Mouse (Mus musculus) neural tube, embryonic 15.5 days (tissue): ENCODE measurements around the gene Ptpn6. TPM values are rescaled to one million over a fixed set of nuclear protein-coding genes. Genes with fewer than 3 reads are reported as not detected.

ENCODE experiments used
- ATAC-seq: fragments of 200-750 bp; cut with Nextera tagmentation; 2 replicates; pipeline ENCODE4 v1.8.0; 2017; ENCODE audit warnings: mild to moderate bottlenecking, moderate TSS enrichment, moderate library complexity; ENCODE audit not compliant: low FRiP score
- H3K27ac ChIP-seq: fragments of 300-500 bp; sonication (generic); replicated peaks from 2 replicates; pipeline ENCODE4 v1.5.1; 2015; ENCODE audit warnings: mild to moderate bottlenecking, inconsistent platforms
- H3K27me3 ChIP-seq: fragments of 300-500 bp; sonication (generic); replicated peaks from 2 replicates; pipeline ENCODE4 v1.6.1; 2015; ENCODE audit warnings: inconsistent platforms
- H3K36me3 ChIP-seq: fragments of 300-500 bp; sonication (generic); 2 replicates; pipeline ENCODE4 v1.6.1; 2015; ENCODE audit warnings: inconsistent platforms
- H3K4me1 ChIP-seq: fragments of 300-500 bp; sonication (generic); 2 replicates; pipeline ENCODE4 v1.6.1; 2015; ENCODE audit warnings: inconsistent platforms
- H3K4me2 ChIP-seq: fragments of 300-500 bp; sonication (generic); 2 replicates; pipeline ENCODE4 v1.6.1; 2015; ENCODE audit warnings: inconsistent platforms, mild to moderate bottlenecking, moderate library complexity
- H3K4me3 ChIP-seq: fragments of 300-500 bp; sonication (generic); replicated peaks from 2 replicates; pipeline ENCODE4 v1.5.1; 2015; ENCODE audit warnings: mild to moderate bottlenecking, inconsistent platforms
- H3K9ac ChIP-seq: fragments of 300-500 bp; sonication (generic); replicated peaks from 2 replicates; pipeline ENCODE4 v1.6.1; 2015; ENCODE audit warnings: mild to moderate bottlenecking, inconsistent platforms
- H3K9me3 ChIP-seq: fragments of 300-500 bp; sonication (generic); replicated peaks from 2 replicates; pipeline ENCODE4 v1.6.1; 2016; ENCODE audit warnings: inconsistent platforms
- WGBS: fragments of 180-500 bp; shearing (Covaris S2); methylation state at CpG from one replicate; pipeline ENCODE4 v1.1.7; 2015; ENCODE audit warnings: mixed read lengths; 5-methylcytosine and 5-hydroxymethylcytosine counted together
- polyA plus RNA-seq: library from polyadenylated mRNA; unstranded; fragments of >200 nt; fragmentation: Nextera tagmentation; extraction: Ambion mirVana; gene quantifications from 2 replicates; pipeline ENCODE4 v1.2.1, GENCODE M21; 2015

Ptpn6 gene
- polyA plus RNA-seq, 1 experiment from 2014 or later: 4.8 TPM

- Histone ChIP-seq H3K9ac (peak overlapping the region; percentile 95), H3K4me3 (peak overlapping the region; percentile 65), H3K27ac (peak overlapping the region; percentile 99), H3K9me3 (no peaks in the 10 kb centered on the region), H3K4me2 (peak overlapping the region; percentile 84), H3K27me3 (no peaks in the 10 kb centered on the region), H3K36me3 (peaks cover 28% of the 10 kb centered on the region), H3K4me1 (peaks cover 43% of the 10 kb centered on the region)
- WGBS: 0% methylated on average over 29 of the region's 29 CpGs
- ATAC-seq: peak; percentile 22
These were observed 1.8 kb upstream of the Ptpn6 start for GRCm38 (mm10) chr6:124740211-124740887.

DNA sequence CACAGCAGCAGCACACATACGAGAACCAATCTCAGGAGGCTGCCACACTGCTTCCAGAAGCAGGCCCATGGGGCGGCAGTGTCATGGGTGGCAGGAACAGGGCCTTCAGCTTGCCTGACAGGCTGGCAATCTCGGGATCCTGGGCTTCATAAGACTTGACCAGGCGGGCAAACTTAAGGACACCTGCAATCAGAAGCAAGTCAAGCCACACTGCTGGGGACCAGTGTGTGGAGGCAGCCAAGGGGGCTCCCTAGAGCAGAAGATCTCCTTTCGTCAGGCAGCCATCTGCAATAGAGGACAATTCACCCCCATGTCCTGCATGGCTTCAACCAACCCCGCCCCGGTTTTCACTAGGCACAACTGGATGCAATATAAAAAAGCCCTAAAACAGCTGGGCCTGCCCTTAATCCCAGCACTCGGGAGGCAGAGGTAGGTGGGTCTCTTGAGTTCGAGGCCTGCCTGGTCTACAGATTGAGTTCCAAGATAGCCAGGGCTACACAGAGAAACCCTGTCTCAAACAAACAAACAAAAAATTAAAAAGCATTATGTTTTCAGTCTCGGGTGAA lies 800 bp upstream of the Ptpn6 start:
- no peak overlapping the region for H3K4me3 ChIP-seq
- H3K27ac ChIP-seq: peak overlapping the region; percentile 99; the same call in 1 of the 2 replicates
- peak overlapping the region; percentile 95 for H3K9ac ChIP-seq
- H3K4me2 ChIP-seq: peak overlapping the region; percentile 84
- peaks cover 33% of the 10 kb centered on the region for H3K4me1 ChIP-seq
- no peaks in the 10 kb centered on the region for H3K9me3 ChIP-seq
- H3K27me3 ChIP-seq: no peaks in the 10 kb centered on the region
- 81% methylated on average over 10 of the region's 10 CpGs for WGBS
- ATAC-seq: no peak
- H3K36me3 ChIP-seq: peaks cover 19% of the 10 kb centered on the region

DNA sequence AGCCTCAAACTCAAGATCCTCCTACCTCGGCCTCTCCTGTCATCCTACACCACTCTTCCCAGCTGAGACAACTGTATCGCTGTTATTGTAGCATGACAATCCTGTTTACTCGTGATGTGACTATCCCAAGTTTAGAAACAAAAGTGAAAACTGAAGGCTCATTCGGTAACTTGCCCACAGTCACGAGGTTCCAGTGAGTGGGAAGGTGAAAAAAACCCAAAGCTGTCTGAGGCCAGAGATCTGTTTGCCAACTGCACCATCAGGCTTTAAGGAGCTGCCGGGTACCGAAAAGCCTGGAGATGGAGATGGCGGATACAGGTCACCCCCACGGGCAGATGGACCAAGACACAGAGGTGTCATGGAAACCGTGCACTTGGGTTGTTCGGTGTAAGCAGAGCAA lies 1.5 kb downstream of the Ptpn6 start:
- Histone ChIP-seq H3K4me3 (no peak overlapping the region), H3K27me3 (no peaks in the 10 kb centered on the region), H3K9ac (no peak overlapping the region), H3K27ac (no peak overlapping the region), H3K4me1 (peaks cover 25% of the 10 kb centered on the region), H3K36me3 (no peaks in the 10 kb centered on the region), H3K4me2 (no peak overlapping the region), H3K9me3 (no peaks in the 10 kb centered on the region)
- no peak for ATAC-seq
- 94% methylated on average over 11 of the region's 11 CpGs for WGBS

GRCm38 (mm10) chr6:124734417-124734816 lies 4.1 kb downstream of the Ptpn6 start:
- 95% methylated on average over 3 of the region's 3 CpGs for WGBS
- no peak for ATAC-seq
- H3K9ac ChIP-seq: no peak overlapping the region
- no peaks in the 10 kb centered on the region for H3K36me3 ChIP-seq
- H3K9me3 ChIP-seq: no peaks in the 10 kb centered on the region
- H3K4me3 ChIP-seq: no peak overlapping the region
- H3K4me1 ChIP-seq: peaks cover 10% of the 10 kb centered on the region
- no peak overlapping the region for H3K4me2 ChIP-seq
- no peak overlapping the region for H3K27ac ChIP-seq
- H3K27me3 ChIP-seq: no peaks in the 10 kb centered on the region

GRCm38 (mm10) chr6:124732476-124733370 lies 5.8 kb downstream of the Ptpn6 start:
- H3K27ac ChIP-seq: no peak overlapping the region
- H3K4me1 ChIP-seq: no peaks in the 10 kb centered on the region
- no peaks in the 10 kb centered on the region for H3K9me3 ChIP-seq
- ATAC-seq: no peak
- WGBS: 47% methylated on average over 19 of the region's 19 CpGs
- no peak overlapping the region for H3K4me2 ChIP-seq
- no peak overlapping the region for H3K9ac ChIP-seq
- H3K4me3 ChIP-seq: no peak overlapping the region
- H3K36me3 ChIP-seq: no peaks in the 10 kb centered on the region
- no peaks in the 10 kb centered on the region for H3K27me3 ChIP-seq

- no peak overlapping the region for H3K4me3 ChIP-seq
- H3K27me3 ChIP-seq: no peaks in the 10 kb centered on the region
- H3K4me1 ChIP-seq: no peaks in the 10 kb centered on the region
- no peaks in the 10 kb centered on the region for H3K36me3 ChIP-seq
- H3K9me3 ChIP-seq: no peaks in the 10 kb centered on the region
- no peak overlapping the region for H3K9ac ChIP-seq
- no peak overlapping the region for H3K4me2 ChIP-seq
- whole genome bisulfite sequencing: 88% methylated on average over 7 of the region's 7 CpGs
- H3K27ac ChIP-seq: no peak overlapping the region
- no peak for ATAC-seq
These were observed 7.5 kb downstream of the Ptpn6 start for GRCm38 (mm10) chr6:124731038-124731437.

GRCm38 (mm10) chr6:124729850-124730705 lies 8.4 kb downstream of the Ptpn6 start:
- 87% methylated on average over 8 of the region's 8 CpGs for WGBS
- Histone ChIP-seq H3K36me3 (no peaks in the 10 kb centered on the region), H3K27me3 (no peaks in the 10 kb centered on the region), H3K27ac (no peak overlapping the region), H3K4me1 (no peaks in the 10 kb centered on the region), H3K9ac (no peak overlapping the region), H3K4me2 (no peak overlapping the region), H3K9me3 (no peaks in the 10 kb centered on the region), H3K4me3 (no peak overlapping the region)
- no peak for ATAC-seq

DNA sequence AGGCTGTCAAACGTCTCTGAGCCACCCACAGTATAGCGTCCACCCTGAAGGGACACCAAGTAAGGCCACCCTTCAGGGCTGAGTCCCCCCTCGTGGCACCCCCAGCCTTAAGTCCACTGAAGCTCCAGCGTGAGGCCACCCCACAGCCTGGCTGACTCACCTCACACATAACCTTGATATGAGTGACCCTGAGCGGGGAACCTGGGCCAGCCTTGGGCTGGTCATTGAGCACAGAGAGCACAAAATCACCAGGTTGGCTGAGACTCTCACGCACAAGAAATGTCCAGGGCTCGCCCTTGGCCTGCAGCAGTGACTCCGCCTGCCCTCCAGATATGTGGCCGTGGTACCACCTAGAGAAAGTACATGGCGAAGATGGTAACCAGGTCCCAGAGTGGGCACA lies 9.9 kb downstream of the Ptpn6 start:
- Histone ChIP-seq H3K36me3 (no peaks in the 10 kb centered on the region), H3K9me3 (no peaks in the 10 kb centered on the region), H3K4me2 (no peak overlapping the region), H3K4me1 (no peaks in the 10 kb centered on the region), H3K4me3 (no peak overlapping the region), H3K27ac (no peak overlapping the region), H3K9ac (no peak overlapping the region), H3K27me3 (no peaks in the 10 kb centered on the region)
- no peak for ATAC-seq
- WGBS: 89% methylated on average over 10 of the region's 10 CpGs

GRCm38 (mm10) chr6:124724472-124724871 lies 14.0 kb downstream of the Ptpn6 start:
- no peak overlapping the region for H3K9ac ChIP-seq
- 89% methylated on average over 10 of the region's 10 CpGs for WGBS

GRCm38 (mm10) chr6:124723541-124723940 lies 15.0 kb downstream of the Ptpn6 start:
- Histone ChIP-seq H3K9me3 (no peaks in the 10 kb centered on the region), H3K27ac (no peak overlapping the region), H3K4me1 (no peaks in the 10 kb centered on the region), H3K9ac (no peak overlapping the region), H3K27me3 (no peaks in the 10 kb centered on the region), H3K4me3 (no peak overlapping the region), H3K36me3 (no peaks in the 10 kb centered on the region), H3K4me2 (no peak overlapping the region)
- ATAC-seq: no peak
- WGBS: 81% methylated on average over 8 of the region's 8 CpGs

More at GRCm38 (mm10) chr6:124724472-124724871, 14.0 kb downstream of the Ptpn6 start:
- no peaks in the 10 kb centered on the region for H3K9me3 ChIP-seq
- H3K27me3 ChIP-seq: no peaks in the 10 kb centered on the region
- no peak for ATAC-seq
- H3K4me2 ChIP-seq: no peak overlapping the region
- H3K4me1 ChIP-seq: no peaks in the 10 kb centered on the region
- no peaks in the 10 kb centered on the region for H3K36me3 ChIP-seq
- no peak overlapping the region for H3K27ac ChIP-seq
- no peak overlapping the region for H3K4me3 ChIP-seq

DNA sequence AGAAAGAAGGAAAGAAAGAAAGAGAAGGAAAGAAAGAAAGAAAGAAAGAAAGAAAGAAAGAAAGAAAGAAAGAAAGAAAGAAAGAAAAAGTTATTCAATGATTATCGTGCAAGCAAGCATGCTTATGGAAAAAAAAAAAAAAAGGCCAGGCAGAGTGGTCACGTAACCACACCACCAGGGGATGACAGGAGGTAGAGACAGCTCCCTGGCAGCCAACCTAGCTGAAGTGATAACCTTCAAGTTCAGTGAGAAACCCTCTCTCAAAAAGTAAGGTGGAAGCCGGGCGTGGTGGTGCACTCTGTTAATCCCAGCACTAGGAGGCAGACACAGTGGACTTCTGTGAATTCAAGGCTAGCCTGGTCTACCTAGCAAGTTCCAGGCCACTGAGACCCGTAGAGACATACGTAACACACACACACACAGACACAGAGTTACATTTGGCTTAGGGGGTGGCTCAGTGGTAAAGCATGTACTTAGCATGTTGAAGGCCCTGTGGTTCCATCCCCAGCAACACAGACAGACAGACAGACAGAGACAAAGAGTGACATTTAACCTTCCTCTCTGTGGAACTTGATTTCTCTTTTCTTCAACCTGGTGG lies 15.5 kb downstream of the Ptpn6 start:
- H3K27ac ChIP-seq: no peak overlapping the region
- H3K9me3 ChIP-seq: no peaks in the 10 kb centered on the region
- no peak overlapping the region for H3K4me2 ChIP-seq
- WGBS: 86% methylated on average over 6 of the region's 6 CpGs
- no peak overlapping the region for H3K9ac ChIP-seq
- no peak for ATAC-seq
- no peaks in the 10 kb centered on the region for H3K27me3 ChIP-seq
- no peak overlapping the region for H3K4me3 ChIP-seq
- no peaks in the 10 kb centered on the region for H3K36me3 ChIP-seq
- no peaks in the 10 kb centered on the region for H3K4me1 ChIP-seq
